Mouse (Mus musculus) stomach, postnatal 0 days (tissue): ENCODE measurements at regions not wholly inside any gene's neighbourhood (a gene's known extent, or its start where the extent isn't known, plus 50 kb on each side); places are given as distances from the start of the nearest gene placed in this dataset.

Experiments
- CTCF ChIP-seq: IDR thresholded peaks from 2 replicates; pipeline ENCODE4 v1.5.1; 2016; ENCODE audit warnings: antibody characterized with exemption, low read depth, mild to moderate bottlenecking, moderate library complexity
- EP300 ChIP-seq: optimal IDR thresholded peaks from 2 replicates; pipeline ENCODE3; 2016; ENCODE audit warnings: antibody characterized with exemption

DNA sequence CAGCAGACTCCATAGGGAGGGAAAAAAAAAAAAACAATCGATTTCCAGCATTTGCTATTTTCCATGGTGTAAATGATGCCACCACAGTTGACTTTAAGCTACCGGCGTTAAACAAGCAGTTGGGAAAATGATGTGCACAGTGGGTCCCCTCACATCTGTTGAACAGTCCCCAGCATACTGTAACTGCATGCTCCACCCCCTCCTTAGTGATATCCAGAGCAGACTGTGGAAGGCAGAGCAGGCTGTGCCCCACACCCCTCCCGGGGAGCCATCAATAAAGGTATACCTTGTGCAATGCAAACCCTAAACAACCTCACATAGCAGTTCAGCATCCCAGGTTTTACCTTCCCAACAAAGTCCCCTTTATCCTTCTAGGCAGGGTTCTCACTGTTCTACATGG lies 872.9 kb upstream of the Lrrc6 start:
- TF ChIP-seq CTCF, result no peak
- TF ChIP-seq EP300, result no peak
